Mouse (Mus musculus) kidney, postnatal 0 days (tissue): ENCODE measurements around the gene Snupn. TPM values are rescaled to one million over a fixed set of nuclear protein-coding genes. Genes with fewer than 3 reads are reported as not detected.

Source experiments
- ATAC-seq: fragments of 200-750 bp; cut with Nextera tagmentation; replicated peaks from 2 replicates; pipeline ENCODE4 v1.8.0; 2017; ENCODE audit warnings: low read depth, moderate number of reproducible peaks, moderate TSS enrichment, moderate library complexity; ENCODE audit not compliant: low FRiP score
- DNase-seq: peaks from one replicate; pipeline ENCODE4 v3.0.0-alpha.2; 2016; ENCODE audit warnings: low spot score
- H3K27ac ChIP-seq: fragments of 300-500 bp; sonication (generic); 2 replicates; pipeline ENCODE4 v1.5.1; 2014; ENCODE audit warnings: mild to moderate bottlenecking
- H3K27me3 ChIP-seq: fragments of 300-500 bp; sonication (generic); 2 replicates; pipeline ENCODE4 v1.6.1; 2014; ENCODE audit warnings: low read length, mixed read lengths; ENCODE audit not compliant: insufficient read depth
- H3K36me3 ChIP-seq: fragments of 300-500 bp; sonication (generic); 2 replicates; pipeline ENCODE4 v1.6.1; 2014; ENCODE audit warnings: low read length, mixed read lengths; ENCODE audit not compliant: insufficient read depth
- H3K4me1 ChIP-seq: fragments of 300-500 bp; sonication (generic); replicated peaks from 2 replicates; pipeline ENCODE4 v1.6.1; 2014; ENCODE audit warnings: antibody characterized with exemption, low read length, mixed read lengths; ENCODE audit not compliant: insufficient read depth
- H3K4me2 ChIP-seq: fragments of 300-500 bp; sonication (generic); 2 replicates; pipeline ENCODE4 v1.6.1; 2014; ENCODE audit warnings: mild to moderate bottlenecking, low read length, moderate library complexity, mixed read lengths
- H3K4me3 ChIP-seq: fragments of 300-500 bp; sonication (generic); replicated peaks from 2 replicates; pipeline ENCODE4 v1.5.1; 2014; ENCODE audit warnings: low read depth, low read length
- H3K9ac ChIP-seq: fragments of 300-500 bp; sonication (generic); 2 replicates; pipeline ENCODE4 v1.6.1; 2014; ENCODE audit warnings: low read depth, low read length
- H3K9me3 ChIP-seq: fragments of 300-500 bp; sonication (generic); replicated peaks from 2 replicates; pipeline ENCODE4 v1.6.1; 2016; ENCODE audit warnings: low read length, inconsistent platforms, mixed read lengths
- CTCF ChIP-seq: IDR thresholded peaks from 2 replicates; pipeline ENCODE4 v1.5.1; 2016; ENCODE audit warnings: antibody characterized with exemption, low read depth, mild to moderate bottlenecking, moderate library complexity
- WGBS: fragments of 180-500 bp; shearing (Covaris S2); extraction: QIAGEN DNeasy Blood & Tissue Kit; methylation state at CpG from one replicate; pipeline ENCODE4 v1.1.7; 2014; 5-methylcytosine and 5-hydroxymethylcytosine counted together
- polyA plus RNA-seq: library from polyadenylated mRNA; unstranded; fragments of >200 nt; fragmentation: Nextera tagmentation; extraction: Ambion mirVana; gene quantifications from 2 replicates; pipeline ENCODE4 v1.2.1, GENCODE M21; 2015

Gene Snupn
- polyA plus RNA-seq, 1 experiment from 2014 or later = 19.3 TPM

DNA sequence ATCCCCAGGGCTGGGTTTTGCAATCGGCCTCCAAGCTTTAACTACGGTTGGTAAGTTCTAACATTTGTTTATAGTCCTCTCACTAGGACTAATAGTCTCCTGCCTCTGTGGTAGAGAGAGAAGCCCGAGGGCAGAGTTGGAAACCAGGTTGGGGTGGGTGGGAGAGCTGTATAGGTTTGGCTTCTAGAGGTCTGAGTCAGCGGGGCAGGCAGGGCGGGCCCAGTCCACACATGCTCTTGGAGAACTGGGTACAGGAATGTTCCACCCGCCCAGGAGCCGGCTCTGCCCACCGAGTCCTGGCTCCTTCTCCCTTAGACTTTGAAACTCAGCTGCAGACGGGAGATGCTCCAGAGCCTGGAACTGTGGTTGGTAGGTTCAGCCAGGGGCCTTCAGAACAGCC is 36.7 kb upstream of the Snupn start:
- no peaks in the 10 kb centered on the region for H3K4me1 ChIP-seq
- no peaks in the 10 kb centered on the region for H3K27me3 ChIP-seq

DNA sequence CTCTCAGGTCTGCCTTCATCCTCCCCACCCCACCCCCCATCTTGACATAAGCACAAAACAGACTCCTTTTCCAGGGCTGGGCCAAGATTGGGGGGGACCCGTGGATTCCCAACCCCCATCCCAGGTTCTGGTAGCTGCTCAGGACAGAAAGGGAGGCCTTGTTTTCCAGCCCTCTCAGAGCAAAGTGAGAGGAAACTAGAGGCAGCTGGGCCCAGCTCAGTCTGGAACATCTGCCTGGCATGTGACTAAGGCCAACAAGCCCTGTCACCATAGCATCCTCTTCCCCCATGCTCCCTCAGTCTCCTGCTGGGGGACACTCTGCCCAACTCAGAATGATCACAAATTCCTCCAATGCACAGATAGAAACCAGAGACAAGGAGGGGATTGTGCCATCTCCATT is 35.6 kb upstream of the Snupn start:
- Histone ChIP-seq H3K27ac (no peak overlapping the region), H3K36me3 (peaks cover 17% of the 10 kb centered on the region), H3K9me3 (no peaks in the 10 kb centered on the region), H3K4me1 (no peaks in the 10 kb centered on the region), H3K4me3 (no peak overlapping the region), H3K4me2 (no peak overlapping the region), H3K27me3 (no peaks in the 10 kb centered on the region), H3K9ac (no peak overlapping the region)
- DNase-seq = no peak
- 76% methylated on average over 1 of the region's 1 CpGs for WGBS
- no peak for ATAC-seq
- no peak for TF ChIP-seq CTCF

More for the DNA sequence above, 36.7 kb upstream of the Snupn start:
- 77% methylated on average over 9 of the region's 9 CpGs for WGBS
- Histone ChIP-seq H3K36me3 (peaks cover 17% of the 10 kb centered on the region), H3K9ac (no peak overlapping the region), H3K27ac (no peak overlapping the region), H3K4me3 (no peak overlapping the region), H3K9me3 (no peaks in the 10 kb centered on the region), H3K4me2 (no peak overlapping the region)
- TF ChIP-seq CTCF = no peak
- no peak for ATAC-seq
- no peak for DNase-seq

DNA sequence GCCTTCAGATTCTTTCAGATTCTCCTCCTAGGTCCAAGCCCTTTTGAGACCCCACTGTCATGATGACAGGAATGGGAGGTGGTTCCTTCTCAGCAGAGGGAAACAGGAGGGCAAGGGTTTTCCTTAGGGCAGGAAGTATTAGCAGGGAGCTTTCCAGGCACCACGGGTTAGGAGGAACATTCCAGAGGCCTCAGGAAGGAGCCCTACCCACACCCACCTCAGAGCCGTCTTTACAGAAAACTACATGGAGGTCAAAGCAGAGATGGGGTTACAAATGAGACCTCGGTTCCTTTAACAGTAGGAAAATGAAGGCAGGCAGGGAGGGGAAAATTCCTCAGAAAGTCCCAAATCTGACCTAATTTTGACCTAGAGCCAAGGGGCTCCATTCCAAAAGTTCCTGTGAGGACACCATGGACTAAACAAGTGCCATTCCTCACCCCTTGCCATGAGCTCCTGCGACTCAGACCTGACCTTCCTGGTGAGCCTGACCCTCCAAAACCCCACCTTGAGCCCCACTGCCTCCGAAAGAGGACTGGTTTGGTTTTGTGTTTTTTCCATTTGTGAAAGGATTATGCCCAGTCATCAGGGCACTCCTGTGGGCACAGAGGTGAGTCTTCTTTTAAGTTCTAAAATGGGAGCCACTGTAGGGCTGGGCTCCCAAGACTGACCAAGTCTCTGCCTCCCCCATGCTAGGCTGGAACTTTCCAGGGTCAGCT is 34.8 kb upstream of the Snupn start:
- Histone ChIP-seq H3K4me1 (no peaks in the 10 kb centered on the region), H3K27ac (no peak overlapping the region), H3K9ac (no peak overlapping the region), H3K4me2 (no peak overlapping the region), H3K36me3 (peaks cover 17% of the 10 kb centered on the region), H3K4me3 (no peak overlapping the region), H3K9me3 (no peaks in the 10 kb centered on the region), H3K27me3 (no peaks in the 10 kb centered on the region)
- no peak for DNase-seq
- TF ChIP-seq CTCF = no peak
- 64% methylated on average over 5 of the region's 5 CpGs for WGBS
- no peak for ATAC-seq

DNA sequence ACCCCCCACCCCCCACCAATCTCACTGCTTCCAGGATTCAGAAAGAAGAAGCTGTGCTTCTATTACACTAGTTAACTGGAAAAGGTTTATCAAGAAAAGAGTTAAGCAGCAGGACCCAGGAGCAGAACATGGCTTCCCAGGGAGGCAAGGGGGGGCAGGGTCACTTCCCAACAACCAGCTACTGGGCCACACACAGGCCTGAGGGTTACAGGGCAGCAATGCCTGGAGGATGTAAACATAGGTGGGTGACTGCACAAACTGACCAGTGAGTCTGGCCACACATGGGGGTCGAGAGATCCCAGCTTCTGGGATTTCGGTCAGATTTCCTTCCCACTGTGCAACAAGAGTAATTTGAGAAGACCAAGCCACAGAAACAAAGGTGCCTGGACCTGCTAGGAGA is 33.5 kb upstream of the Snupn start:
- ATAC-seq (no peak), DNase-seq (no peak)
- no peaks in the 10 kb centered on the region for H3K4me1 ChIP-seq
- H3K27ac ChIP-seq = no peak overlapping the region
- no peaks in the 10 kb centered on the region for H3K9me3 ChIP-seq
- no peak overlapping the region for H3K4me3 ChIP-seq
- no peak overlapping the region for H3K4me2 ChIP-seq
- H3K27me3 ChIP-seq = no peaks in the 10 kb centered on the region
- peaks cover 24% of the 10 kb centered on the region for H3K36me3 ChIP-seq
- no peak overlapping the region for H3K9ac ChIP-seq
- 66% methylated on average over 2 of the region's 2 CpGs for WGBS
- TF ChIP-seq CTCF = no peak

DNA sequence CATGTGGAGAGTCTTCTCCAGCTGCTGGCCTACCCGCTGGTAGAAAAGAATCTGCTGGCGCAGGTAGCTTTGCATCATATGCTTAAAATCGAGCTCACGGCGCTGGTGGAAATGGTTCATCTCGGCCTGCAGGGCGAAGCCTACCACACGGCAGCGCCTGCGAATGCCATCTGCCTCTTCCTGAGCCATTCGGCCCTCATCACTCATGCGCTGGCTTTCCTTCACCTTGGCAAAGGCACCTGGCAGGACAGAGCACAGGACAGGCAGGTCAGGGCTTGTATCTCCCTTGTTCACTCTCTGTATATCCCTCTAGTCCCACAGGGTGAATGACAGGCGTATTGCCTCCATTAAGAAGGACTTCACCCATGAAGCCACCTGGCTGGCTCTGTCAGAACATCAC is 32.2 kb upstream of the Snupn start:
- Histone ChIP-seq H3K9me3 (no peaks in the 10 kb centered on the region), H3K4me1 (peaks cover 8% of the 10 kb centered on the region), H3K36me3 (peaks cover 24% of the 10 kb centered on the region), H3K4me2 (no peak overlapping the region), H3K4me3 (no peak overlapping the region), H3K27me3 (no peaks in the 10 kb centered on the region), H3K9ac (no peak overlapping the region), H3K27ac (no peak overlapping the region)
- WGBS = 97% methylated on average over 13 of the region's 13 CpGs
- ATAC-seq (no peak), DNase-seq (no peak)
- TF ChIP-seq CTCF = no peak

DNA sequence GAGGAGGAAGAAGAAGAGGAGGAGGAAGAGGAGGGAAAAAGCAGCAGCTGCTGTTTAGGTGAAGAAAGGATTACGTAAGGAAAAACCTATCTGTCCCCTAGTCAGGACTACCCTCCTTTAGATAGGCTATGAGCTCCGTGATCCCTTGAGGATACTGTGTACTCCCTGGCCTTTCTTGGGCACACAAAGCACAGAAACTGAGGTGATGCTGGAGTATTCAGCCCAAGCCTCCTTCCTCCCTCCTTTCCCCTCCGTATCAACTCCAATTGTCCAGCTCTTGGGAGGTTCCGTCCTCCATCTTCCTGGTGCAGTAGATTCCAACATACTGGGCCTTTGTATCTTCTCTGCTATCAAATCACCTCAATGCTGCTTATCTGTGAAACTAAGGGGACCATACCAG is 27.9 kb upstream of the Snupn start:
- no peak overlapping the region for H3K27ac ChIP-seq
- peak overlapping the region; percentile 94 for H3K4me2 ChIP-seq
- 95% methylated on average over 4 of the region's 4 CpGs for WGBS
- H3K9ac ChIP-seq = peak overlapping the region; percentile 54; the same call in 1 of the 2 replicates
- H3K9me3 ChIP-seq = no peaks in the 10 kb centered on the region
- no peak for DNase-seq
- peaks cover 36% of the 10 kb centered on the region for H3K4me1 ChIP-seq
- ATAC-seq = no peak
- H3K36me3 ChIP-seq = peaks cover 13% of the 10 kb centered on the region
- no peak overlapping the region for H3K4me3 ChIP-seq
- TF ChIP-seq CTCF = no peak
- H3K27me3 ChIP-seq = no peaks in the 10 kb centered on the region
